Mouse (Mus musculus) 416B (cell line): ENCODE measurements at regions not wholly inside any gene's neighbourhood (a gene's known extent, or its start where the extent isn't known, plus 50 kb on each side); places are given as distances from the start of the nearest gene placed in this dataset.

ENCODE experiments used
- DNase-seq: peaks from one replicate; pipeline ENCODE4 v3.0.0; 2011; ENCODE audit warnings: low read depth

DNA sequence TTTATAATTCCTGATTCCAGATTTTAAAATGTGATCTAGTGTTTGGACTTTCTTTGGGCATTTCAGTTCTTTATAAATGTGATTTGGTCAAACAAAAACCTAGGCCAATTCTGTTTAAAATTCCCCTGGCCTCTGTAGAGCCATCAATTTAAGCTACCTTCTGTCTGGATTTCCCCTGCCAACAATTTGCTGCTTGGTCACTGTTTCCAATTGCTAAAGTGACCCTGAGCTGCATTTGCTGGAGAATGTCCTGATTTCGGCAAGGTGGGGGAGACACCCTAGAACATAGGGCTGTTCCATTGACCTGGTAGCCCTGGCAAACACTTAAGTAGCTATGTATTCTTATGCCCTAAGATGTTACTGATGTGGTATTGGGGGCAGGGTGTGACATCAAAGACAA lies 386.3 kb upstream of the Pou3f3 start:
- no peak for DNase-seq

DNA sequence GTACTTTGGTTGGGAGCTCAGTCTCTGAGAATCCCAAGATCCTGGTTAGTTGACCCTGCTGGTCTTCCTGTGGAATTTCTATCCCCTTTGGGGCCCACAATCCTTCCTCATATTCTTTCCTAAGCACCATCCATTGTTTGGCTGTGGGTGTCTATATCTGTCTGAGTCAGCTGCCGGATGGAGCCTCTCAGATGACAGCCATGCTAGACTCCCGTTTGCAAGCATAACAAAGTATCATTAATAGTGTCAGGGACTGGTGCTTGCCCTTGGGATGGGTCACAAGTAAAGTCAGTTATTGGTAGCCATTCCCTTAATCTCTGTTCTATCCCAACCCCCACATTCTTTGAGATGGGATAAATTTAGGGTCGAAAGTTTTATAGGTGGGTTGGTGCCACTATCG lies 382.1 kb upstream of the Pou3f3 start:
- DNase-seq = no peak

DNA sequence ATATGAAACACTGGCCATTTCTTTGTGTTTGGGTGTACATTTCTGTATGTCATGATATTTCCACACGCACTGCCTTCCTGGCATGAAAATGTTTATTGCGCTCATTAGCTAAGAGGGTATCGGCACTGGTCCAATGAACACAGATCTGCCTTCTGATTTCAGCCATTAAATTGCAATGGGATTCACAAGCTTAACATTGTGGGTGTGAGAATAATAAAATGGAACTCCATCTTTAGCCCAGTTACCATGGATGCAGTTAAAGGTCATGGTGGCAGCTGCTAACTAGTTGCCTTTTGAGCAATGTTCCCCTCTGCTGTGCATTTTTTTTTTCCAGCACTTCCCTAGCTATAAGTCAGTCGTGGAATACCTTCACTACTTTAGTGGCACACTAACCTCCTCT lies 343.7 kb upstream of the Pou3f3 start:
- DNase-seq = no peak

DNA sequence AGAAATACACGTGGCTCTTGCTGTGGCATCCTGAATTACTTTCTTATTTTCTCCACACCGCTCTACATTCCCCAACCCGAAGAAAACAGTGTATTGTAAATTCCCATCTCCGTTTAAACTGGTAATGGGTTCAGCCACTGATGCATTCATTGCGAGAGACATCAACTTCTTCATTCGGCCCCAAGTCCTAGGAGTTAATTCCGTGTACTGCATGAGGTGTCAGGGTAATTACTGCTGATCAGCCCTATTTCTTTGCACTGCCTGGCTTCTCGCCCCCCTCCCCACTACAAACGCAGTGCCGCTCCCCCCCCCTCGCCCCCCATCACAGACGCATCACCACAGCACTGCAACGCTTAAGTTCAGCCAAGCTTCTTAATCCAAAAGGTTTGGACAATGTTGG lies 343.2 kb upstream of the Pou3f3 start:
- DNase-seq = no peak

DNA sequence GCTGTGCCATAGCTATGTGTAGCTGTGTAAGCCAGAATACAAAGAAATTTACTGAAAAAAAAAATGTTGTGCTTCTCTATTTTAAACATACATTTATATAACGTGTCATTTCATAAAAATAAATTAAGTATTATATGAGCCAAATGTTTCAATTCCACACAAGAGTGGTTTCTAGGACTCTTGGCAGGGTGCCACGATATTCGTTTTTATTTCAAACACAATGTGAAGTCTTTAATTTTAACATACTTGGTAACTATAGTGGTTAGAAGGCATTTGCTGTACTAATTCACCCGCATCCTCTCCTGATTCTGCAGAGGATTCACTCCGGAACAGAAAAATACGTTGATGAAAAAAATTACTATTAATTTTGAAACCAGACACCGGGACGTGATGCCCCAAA lies 342.5 kb upstream of the Pou3f3 start:
- no peak for DNase-seq

DNA sequence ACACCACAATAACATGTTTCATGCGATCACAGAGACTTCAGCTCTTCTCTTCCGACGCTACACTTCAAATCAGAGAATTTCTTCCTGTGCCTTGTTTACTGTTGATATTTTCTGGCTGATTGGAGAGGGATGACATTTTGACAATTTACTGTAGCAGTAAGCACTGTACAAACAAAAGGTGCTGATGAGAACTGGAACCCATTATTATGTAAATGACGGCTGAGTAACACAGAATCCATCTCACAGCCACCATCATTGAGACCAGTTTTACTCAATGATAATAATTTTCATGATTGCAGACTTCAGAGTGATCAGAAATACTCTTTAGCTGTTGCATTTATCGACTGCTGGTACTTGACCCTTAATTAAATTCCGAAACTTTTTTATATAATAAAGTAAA lies 341.5 kb upstream of the Pou3f3 start:
- DNase-seq = no peak

DNA sequence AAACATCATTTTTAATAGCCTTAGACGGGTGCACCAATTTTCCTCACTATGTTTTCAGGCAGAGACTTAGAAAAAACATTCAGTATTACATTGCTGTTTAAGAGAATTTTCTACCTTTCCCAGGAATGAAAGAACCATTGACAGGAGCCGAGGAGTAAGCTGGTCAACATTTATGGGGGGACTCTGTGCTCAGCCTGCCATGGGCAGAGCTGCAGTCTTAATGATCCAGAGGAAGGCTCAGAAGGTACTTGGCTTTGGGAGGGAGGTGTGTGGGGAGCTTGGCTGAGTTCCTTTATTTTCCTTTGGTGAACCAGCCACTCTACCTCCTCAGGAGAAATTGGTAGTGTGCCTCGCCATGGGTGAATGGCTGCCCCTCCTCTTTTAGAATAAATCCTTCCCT lies 333.1 kb upstream of the Pou3f3 start:
- no peak for DNase-seq

DNA sequence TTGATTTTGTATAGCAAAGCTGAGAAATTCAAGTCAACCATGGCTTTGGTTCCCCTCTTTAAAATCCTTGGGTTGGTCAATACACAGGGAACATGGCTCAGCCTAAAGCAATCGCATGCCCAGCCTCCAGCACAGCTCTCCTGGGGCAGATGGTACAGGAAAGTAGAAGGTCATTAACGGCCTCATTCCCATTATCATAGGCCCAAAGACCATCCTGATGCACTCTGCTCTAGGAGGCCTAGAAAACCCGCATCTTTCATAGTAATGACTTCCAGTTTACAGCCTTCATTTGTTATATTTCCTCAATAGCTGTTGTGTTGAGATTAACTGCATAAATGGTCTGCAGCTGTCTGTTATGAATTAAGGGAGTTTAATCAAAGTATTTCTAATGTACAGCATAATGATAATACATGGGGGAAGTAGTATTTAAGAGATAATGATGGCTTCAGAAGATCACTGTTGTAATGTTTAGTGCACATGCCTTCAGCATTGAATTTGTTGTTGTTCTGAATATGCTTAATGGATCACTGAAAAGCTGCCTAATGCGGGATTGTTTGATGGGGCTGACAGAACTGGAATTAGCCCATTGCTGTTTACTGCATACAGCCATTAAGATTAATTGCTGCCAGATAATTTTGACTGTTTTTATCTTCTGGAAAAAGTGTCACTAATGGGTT lies 329.8 kb upstream of the Pou3f3 start:
- DNase-seq = no peak

DNA sequence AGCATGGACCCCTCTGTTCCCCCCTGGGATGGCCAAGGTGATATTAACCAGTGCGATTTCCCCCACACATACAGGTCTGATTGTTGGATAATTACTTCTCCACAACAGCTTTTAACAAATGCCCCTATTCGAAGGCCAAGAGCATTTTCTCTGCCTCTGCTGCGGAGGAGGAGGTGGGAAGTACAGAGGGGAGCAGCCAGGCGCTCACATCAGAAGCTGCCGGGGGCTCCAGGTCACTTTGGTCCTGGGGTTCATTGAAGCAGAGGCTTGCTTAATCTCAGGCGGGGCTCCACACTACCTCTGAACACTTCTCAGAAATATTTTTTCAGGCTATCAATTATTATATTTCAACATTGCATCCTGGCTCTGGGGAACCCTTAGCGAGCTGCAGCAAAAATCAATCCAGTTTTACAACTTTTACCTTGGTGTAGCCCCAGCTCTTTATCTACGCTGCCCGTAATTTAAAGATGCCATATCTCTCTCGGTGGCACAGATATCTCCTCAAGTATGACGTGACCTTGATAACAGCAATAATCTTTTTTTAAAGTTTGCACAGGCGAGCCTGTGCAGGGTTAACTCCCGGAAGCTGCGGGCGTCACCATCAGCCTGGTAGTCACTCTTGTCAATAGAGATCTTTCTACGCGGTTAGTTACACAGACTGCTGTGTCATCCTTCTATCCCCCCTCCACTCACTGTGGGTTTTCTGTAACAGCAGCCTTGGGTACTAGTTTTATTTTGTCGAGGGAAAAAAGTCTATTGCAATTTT lies 307.5 kb upstream of the Pou3f3 start:
- DNase-seq = no peak

DNA sequence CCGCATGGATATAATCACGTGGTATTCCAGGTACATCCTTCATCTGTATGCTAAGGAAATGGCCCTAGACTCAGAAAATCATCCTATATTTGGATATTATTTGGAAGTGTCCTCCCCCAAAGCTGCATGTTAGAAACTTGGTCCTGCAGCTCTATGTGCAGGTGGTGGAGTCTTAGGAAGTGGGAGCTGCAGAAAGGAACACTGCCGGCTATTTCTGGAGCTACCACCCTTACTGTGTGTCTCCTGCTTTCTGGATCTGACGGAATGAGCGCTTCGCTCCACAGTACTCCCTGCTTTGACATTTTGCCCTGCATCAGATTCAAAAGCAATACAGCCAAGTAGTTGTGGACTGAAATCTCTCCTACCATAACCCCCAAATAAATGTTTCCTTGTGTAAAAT lies 306.8 kb upstream of the Pou3f3 start:
- no peak for DNase-seq

DNA sequence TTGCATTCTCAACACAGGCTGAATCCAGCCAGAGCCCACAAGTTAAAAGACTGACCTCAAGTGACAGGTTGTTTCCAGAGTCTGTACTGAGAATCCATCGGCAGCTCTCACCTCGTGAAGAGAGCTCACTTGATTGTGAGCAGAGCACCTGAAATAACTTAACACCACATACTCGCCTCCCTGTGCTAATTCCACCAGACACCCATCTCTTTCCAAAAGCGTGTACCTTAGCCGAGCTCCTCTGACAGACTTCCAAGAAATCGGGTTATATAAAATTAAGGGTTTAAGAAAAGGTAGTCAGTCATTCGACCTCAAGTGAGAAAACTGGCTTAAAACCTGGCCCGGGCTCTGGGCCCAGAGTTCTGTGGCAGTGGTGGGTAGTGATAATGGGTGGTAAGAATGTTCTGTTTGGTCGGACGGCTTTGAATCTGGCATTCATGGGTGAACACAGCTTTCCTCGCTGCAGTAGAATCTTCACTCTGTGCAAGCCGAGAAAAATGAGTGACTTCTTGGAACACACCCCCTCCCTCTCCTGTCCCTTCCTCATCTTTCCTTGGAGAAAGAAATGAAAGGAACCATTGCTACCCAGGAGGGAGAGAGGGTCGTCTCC lies 299.8 kb upstream of the Pou3f3 start:
- no peak for DNase-seq

DNA sequence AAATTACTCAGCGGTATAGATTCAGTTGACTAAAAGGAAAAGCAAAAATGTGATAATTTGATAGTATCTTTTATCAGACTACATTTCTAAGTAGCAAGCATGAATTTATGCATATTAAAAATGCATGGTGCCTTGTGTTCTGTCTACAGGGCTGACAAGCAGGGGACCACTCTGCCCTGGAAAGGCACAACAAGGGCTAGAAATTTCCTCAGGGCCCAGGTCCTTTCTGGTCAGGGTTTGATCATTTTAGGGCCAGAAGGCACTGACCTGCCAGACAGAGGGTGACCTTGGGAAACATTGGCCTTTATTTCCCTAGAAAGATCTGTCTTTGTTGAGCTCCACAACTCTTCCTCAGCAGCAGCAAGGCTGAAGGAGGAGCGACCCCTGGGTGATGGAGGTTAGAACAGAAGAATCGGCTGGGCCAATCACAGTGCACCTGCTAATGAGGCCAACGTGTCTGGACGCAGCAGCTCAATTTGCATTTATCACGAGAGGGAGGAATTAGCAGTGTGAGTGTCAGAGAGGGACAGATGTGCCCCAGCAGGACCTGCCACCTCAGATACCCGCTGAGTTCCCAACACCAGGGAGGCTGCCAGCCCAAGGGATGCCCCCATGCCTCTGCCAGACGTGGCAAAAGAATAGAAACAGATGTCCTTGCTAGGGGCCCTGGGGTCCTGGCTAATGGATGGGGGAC lies 297.0 kb upstream of the Pou3f3 start:
- DNase-seq = no peak

DNA sequence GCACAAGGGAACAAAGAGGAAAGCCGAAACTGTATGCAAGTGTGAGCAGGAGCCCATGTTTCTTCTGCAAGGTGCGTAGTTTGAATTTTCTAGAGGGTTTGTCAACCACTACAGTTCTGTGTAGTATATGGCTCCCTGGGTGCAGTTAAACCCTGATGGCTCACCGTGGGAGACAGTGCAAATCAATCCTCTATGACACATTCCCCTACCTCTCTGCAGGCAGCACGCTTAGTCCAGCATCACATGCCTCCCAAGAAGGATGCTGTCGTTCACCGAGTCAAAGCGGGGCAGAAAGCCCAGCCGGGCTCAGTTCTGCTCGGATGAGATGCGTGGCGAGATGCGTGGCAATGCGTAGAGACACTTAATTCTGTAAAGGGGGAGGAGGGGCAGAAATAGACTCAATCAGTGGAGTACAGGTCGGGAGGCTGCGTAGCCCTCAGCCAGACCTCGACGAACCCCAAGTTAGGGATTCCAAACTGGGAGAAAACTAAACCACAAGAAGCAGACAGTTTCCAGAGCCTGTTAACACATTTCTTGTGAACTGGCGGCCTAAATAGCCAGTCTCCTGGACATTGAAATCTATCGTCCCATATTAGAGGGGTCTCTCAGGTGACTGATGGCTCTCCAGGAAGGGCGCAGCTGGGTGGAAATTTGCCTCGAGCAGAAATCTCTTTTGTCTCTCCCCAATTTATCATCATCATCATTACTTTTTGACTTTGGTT lies 279.6 kb upstream of the Pou3f3 start:
- DNase-seq = no peak

DNA sequence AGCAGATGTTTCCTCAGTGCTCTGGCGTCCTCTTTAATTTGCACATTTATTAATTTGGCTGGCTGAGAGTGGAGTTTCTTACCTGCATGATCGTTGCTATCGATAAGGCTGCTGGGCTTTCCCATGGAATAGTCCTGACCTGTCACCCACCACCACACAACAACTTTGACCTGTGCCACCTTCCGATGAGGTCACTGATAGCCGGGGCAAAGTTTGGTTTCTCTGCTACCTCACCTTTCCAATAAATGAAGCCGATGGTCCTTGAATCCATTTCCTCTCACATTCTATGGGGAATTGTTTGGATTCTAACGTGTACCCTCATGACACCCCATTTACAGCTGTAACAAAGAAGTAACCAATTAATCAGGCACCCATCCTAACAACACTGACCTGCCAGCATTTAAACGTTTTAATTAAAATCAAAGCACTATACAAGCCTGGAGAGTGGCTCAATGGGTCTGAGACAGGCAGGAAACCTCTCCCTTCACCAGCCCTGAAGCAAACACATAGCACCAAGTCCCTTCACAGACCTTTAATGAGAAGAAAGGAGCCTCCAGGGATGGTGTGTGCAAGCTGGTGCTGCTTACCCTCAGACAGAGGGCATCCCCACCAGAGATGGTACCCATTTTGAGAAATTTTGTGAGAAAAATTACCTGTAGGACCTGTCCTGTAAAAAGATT lies 278.9 kb upstream of the Pou3f3 start:
- no peak for DNase-seq

DNA sequence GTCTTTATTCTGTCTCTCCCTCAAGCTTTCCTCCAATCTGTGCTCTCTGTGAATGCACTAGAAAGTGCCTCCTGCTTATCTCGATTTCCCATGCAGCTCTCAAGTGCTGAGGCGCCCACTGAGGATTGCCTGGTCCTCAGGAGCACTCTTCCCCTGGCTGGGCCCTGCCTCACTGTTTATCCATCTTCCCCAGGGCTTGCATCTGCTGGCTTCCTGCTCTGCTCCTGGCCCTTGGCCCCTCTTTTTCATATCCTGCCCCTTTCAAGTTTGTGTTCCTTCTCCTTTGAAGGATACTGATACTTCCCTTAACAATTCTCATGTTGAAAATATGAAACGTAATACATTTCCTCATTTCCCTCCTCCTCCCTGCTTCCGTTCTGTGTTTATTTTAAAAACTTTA lies 277.8 kb upstream of the Pou3f3 start:
- no peak for DNase-seq

DNA sequence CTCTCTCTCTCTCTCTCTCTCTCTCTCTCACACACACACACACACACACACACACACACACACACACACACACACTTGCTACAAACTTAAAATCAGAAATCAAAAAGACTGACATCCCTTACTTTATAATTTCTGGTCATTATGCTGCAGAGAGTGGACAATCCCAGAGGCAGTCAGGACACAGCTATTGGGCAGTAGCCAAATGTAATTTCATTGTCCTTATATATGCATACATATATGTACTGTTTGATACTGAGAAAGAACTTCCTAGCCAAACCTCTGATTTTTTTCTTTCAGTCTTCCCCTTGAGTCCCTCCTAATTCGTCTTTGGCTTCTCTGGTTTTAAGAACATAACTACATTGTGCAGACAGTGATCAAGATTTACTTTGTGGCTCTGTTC lies 277.3 kb upstream of the Pou3f3 start:
- no peak for DNase-seq

DNA sequence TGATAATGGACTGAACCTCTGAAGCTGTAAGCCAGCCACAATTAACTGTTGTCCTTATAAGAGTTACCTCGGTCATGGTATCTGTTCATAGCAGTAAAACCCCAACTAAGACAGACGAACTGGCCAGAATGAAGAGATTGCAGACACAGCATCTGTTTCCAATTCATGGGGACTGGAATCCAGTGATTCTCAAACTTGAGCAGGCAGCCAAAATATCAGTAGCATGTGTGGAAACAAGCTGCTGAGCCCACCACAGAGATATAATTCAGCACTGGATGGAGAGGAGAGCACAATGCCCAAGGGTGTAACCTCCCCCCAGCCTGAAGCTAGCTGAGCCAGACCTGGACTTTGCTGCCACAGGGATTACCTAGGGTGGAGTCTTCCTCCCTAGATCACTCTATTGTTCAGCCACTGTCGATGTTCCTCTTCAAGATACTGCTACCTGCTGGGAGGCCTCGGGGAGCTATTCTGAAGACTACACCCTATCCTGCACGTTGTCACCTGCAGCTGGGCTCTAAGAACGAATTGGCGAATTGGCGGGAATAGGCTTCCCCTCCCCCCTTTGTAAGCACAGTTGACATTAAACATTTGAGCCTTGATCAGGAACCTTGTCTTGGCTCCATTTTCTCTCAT lies 259.1 kb upstream of the Pou3f3 start:
- no peak for DNase-seq

DNA sequence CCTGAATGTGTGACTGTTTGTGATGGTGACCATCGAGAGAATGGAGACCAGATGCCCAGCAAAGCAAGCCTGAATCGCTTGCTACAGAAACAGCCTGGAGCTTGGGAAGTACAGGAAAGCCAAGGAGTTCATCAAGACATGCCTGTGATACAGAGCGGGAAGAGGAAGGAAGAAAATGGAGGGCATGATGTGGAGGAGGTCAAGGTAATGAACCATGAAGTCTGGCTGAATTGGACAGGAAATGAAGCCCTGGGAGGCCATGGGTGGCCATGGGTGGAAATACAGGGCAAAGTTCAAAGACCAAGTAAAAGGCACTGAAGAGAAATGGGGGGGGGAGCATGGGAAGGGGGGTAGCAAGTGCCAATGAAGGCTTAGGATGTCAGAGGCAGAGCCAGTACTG lies 227.2 kb upstream of the Pou3f3 start:
- no peak for DNase-seq

DNA sequence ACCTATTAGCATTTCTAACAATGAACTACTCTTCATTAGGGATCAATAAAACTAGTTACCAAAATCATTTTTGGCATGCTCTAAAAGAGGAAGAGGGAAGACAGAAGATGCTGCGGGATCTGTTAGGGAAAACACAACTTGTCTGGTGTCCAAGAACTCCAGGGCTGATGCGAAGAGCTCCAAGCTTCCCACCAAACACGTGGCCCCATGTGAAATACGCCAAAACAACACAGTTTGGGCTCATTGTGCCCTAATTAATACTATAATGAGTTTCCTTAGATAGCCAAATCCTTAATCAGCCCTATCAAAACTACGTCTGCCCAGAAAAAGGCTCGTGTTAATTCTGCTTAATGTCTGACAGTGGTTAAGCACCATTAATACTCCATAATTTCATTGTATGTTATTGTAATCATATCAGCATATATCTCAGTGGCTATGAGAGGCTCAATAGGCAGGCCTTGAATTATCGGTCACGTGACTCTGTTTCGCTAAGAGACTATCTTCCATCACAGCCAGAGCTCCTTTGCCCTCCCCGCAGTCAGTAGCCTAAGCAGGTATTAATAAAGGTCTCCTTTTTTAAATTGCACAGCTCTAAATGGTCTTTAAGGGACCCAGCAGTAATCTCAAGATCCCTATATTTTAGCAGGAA lies 223.6 kb upstream of the Pou3f3 start:
- no peak for DNase-seq

DNA sequence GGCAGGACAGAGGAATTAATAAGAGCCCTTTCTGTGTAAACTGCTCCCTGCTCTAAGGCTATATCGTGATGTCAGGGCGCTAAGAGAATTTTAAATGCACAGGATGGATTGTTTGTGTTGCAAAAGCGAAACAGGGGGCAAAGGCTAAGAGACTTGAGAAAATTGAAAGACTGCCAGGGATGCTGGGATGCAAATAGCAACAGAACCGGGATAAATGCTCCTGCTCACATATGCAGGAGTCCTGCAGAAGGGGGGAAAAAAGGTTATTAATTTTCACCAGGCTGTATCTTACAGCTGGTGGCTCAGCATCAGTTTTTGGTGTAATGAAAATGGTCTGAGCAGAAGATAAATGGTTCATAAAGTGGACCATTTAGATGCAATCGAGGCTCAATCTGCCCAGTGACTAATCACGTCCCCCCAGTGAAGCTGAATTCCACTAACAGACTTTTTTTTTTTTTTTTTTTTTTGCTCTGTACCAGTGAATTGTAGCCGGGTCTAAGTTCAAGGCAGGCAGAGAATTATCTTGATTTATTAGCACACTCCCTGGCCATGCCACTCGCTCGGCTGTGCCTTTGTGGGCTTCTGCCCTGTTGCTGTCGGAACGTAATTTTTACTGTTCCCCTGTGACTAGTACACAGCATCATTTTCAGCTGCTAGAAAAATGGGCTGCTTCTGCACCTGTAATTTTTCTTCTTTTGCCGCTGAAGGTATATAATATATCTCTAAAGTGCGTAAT lies 222.9 kb upstream of the Pou3f3 start:
- DNase-seq = no peak
